Mouse (Mus musculus) thymus, adult 18-20 months (tissue): ENCODE data around the gene Dyrk1b.
"Not testable (repeated sequence)": the region's sequence is repeated elsewhere in the genome, so short reads cannot be mapped to it uniquely, and the experiment has no call there.

Experiments used
- DNase-seq, 2 experiments: peaks; one replicate each; pipeline ENCODE4 v3.0.0; 2022; ENCODE audit warnings: mixed read lengths in 2 of 2

The Dyrk1b gene

GRCm38 (mm10) chr7:28196528-28196927, 17.3 kb downstream of the Dyrk1b start:
- no peak for DNase-seq

- no peak for DNase-seq
These were observed 19.8 kb downstream of the Dyrk1b start for GRCm38 (mm10) chr7:28199054-28199453.

- no peak for DNase-seq
These were observed 24.2 kb downstream of the Dyrk1b start for GRCm38 (mm10) chr7:28203207-28204108.

GRCm38 (mm10) chr7:28206044-28206600, 26.9 kb downstream of the Dyrk1b start:
- no peak for DNase-seq

GRCm38 (mm10) chr7:28208396-28208987, 29.2 kb downstream of the Dyrk1b start:
- no peak for DNase-seq

- peak; percentile 57 to 66 for DNase-seq
These were observed 29.8 kb downstream of the Dyrk1b start for GRCm38 (mm10) chr7:28208988-28209508.

- no peak for DNase-seq
These were observed 31.5 kb downstream of the Dyrk1b start for GRCm38 (mm10) chr7:28210731-28211130.

GRCm38 (mm10) chr7:28214142-28214541, 34.9 kb downstream of the Dyrk1b start:
- peak; percentile 42 for DNase-seq

GRCm38 (mm10) chr7:28215950-28216349, 36.7 kb downstream of the Dyrk1b start:
- DNase-seq = not testable (repeated sequence)

GRCm38 (mm10) chr7:28217811-28218210, 38.5 kb downstream of the Dyrk1b start:
- not testable (repeated sequence) for DNase-seq

- DNase-seq = not testable (repeated sequence)
These were observed 39.9 kb downstream of the Dyrk1b start for GRCm38 (mm10) chr7:28218951-28219740.

- DNase-seq = peak; percentile 19 to 44
These were observed 47.6 kb downstream of the Dyrk1b start for GRCm38 (mm10) chr7:28226836-28227235.

GRCm38 (mm10) chr7:28227421-28227820, 48.2 kb downstream of the Dyrk1b start:
- not testable (repeated sequence) for DNase-seq
